Mouse (Mus musculus) CD4-positive, CD25-positive, alpha-beta regulatory T cell, adult 2 months (primary cell): ENCODE measurements around the gene Capn10.

Source experiments
- DNase-seq: peaks from one replicate; pipeline ENCODE4 v3.0.0-alpha.2; 2012; ENCODE audit warnings: low read depth, low spot score

Capn10 gene

GRCm38 (mm10) chr1:92976141-92976566, 42.0 kb downstream of the Capn10 start:
- no peak for DNase-seq

- no peak for DNase-seq
Observed at GRCm38 (mm10) chr1:92978645-92979044, 44.5 kb downstream of the Capn10 start.

GRCm38 (mm10) chr1:92979073-92979602, 45.0 kb downstream of the Capn10 start:
- DNase-seq = no peak

GRCm38 (mm10) chr1:92981056-92981845, 47.1 kb downstream of the Capn10 start:
- DNase-seq = no peak

GRCm38 (mm10) chr1:92982931-92983605, 48.9 kb downstream of the Capn10 start:
- DNase-seq = no peak

- DNase-seq = no peak
Observed at GRCm38 (mm10) chr1:92984999-92985398, 50.8 kb downstream of the Capn10 start.

- DNase-seq = no peak
Observed at GRCm38 (mm10) chr1:92988894-92989293, 54.7 kb downstream of the Capn10 start.

- no peak for DNase-seq
Observed at GRCm38 (mm10) chr1:92989891-92990290, 55.7 kb downstream of the Capn10 start.

GRCm38 (mm10) chr1:92992214-92992855, 58.2 kb downstream of the Capn10 start:
- no peak for DNase-seq

GRCm38 (mm10) chr1:92992880-92993279, 58.7 kb downstream of the Capn10 start:
- no peak for DNase-seq
